Mouse (Mus musculus): ENCODE results near the gene Slc1a3. TPM values are rescaled to one million over a fixed set of nuclear protein-coding genes. Genes with fewer than 3 reads are reported as not detected.
A peak's percentile ranks its signal among the peaks of the same experiment; 100 is the strongest.

Slc1a3 gene
- polyA plus RNA-seq, 1 experiment from 2014 or later, result 79.2 TPM

DNA sequence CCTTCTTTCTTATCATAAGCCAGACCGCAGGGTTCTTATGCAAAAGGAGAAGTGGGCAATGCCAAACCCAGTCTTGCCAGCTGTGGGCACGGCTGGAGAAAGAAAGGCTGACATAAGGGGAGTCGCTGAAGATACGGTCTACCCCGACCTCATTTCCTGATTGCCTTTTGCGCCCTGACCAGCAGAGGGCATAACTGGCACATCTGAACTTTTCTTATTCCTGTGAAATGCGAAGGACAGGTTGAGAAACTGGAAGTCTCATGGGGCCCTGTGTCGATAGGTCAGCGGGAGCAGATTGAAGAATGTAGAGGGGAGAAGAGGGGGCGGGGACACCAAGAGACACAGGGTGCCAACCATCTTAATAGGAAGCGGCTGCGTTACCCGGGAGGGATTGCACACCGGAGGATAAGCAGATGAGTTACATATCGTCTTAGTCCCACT is 83.4 kb downstream of the Slc1a3 start:
- Histone ChIP-seq H3K9ac (peak overlapping the region; percentile 57), H3K4me3 (peak overlapping the region; percentile 33), H3K27ac (no peak overlapping the region), H3K27me3 (peaks cover 9% of the 10 kb centered on the region), H3K36me3 (ENCODE audit: poor library complexity, severe bottlenecking) (no peaks in the 10 kb centered on the region), H3K9me3 (replicated peaks) (no peaks in the 10 kb centered on the region), H3K4me2 (peak overlapping the region; percentile 65), H3K4me1 (peaks cover 29% of the 10 kb centered on the region)
- peak; percentile 9; the same call in 1 of the 2 replicates for ATAC-seq
- 1% methylated on average over 15 of the region's 15 CpGs for WGBS

DNA sequence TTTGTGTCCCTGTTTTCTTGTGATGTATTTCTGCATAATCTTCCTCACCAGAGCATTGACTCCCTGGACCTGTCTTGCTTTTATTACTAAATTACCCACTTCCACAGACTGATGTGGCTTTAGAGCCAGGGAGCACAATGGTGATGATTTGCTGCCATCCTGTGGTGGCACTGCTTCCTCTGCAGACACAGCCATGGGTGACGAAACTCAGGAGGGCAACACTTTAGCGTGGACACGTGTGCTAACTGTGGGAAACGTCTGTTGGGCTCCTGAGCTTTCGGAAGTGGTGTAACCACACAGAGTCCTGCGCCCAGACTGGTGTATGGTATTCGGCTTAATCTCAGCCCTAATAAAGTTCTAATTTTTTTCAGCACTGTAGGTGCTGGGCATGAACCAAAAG is 85.2 kb downstream of the Slc1a3 start:
- Histone ChIP-seq H3K9ac (no peak overlapping the region), H3K27me3 (peaks cover 5% of the 10 kb centered on the region), H3K4me1 (peaks cover 24% of the 10 kb centered on the region), H3K36me3 (ENCODE audit: poor library complexity, severe bottlenecking) (no peaks in the 10 kb centered on the region), H3K4me3 (no peak overlapping the region), H3K4me2 (no peak overlapping the region), H3K9me3 (replicated peaks) (no peaks in the 10 kb centered on the region), H3K27ac (no peak overlapping the region)
- 53% methylated on average over 7 of the region's 7 CpGs for WGBS
- ATAC-seq, result no peak

GRCm38 (mm10) chr15:8623879-8624278 is 86.7 kb downstream of the Slc1a3 start:
- H3K4me2 ChIP-seq, result no peak overlapping the region
- H3K9ac ChIP-seq, result no peak overlapping the region
- ATAC-seq, result no peak

GRCm38 (mm10) chr15:8619479-8620026 is 91.0 kb downstream of the Slc1a3 start:
- H3K9me3 ChIP-seq (replicated peaks), result no peaks in the 10 kb centered on the region
- H3K36me3 ChIP-seq (ENCODE audit: poor library complexity, severe bottlenecking), result no peaks in the 10 kb centered on the region
- H3K9ac ChIP-seq, result no peak overlapping the region
- H3K4me3 ChIP-seq, result no peak overlapping the region
- ATAC-seq, result no peak
- H3K27me3 ChIP-seq, result no peaks in the 10 kb centered on the region
- WGBS, result 79% methylated on average over 18 of the region's 18 CpGs
- H3K4me1 ChIP-seq, result no peaks in the 10 kb centered on the region
- no peak overlapping the region for H3K4me2 ChIP-seq
- no peak overlapping the region for H3K27ac ChIP-seq

More at GRCm38 (mm10) chr15:8623879-8624278, 86.7 kb downstream of the Slc1a3 start:
- Histone ChIP-seq H3K4me3 (no peak overlapping the region), H3K9me3 (replicated peaks) (no peaks in the 10 kb centered on the region), H3K27ac (no peak overlapping the region), H3K36me3 (ENCODE audit: poor library complexity, severe bottlenecking) (no peaks in the 10 kb centered on the region), H3K4me1 (peaks cover 11% of the 10 kb centered on the region), H3K27me3 (peaks cover 3% of the 10 kb centered on the region; the same call in 1 of the 2 replicates)

DNA sequence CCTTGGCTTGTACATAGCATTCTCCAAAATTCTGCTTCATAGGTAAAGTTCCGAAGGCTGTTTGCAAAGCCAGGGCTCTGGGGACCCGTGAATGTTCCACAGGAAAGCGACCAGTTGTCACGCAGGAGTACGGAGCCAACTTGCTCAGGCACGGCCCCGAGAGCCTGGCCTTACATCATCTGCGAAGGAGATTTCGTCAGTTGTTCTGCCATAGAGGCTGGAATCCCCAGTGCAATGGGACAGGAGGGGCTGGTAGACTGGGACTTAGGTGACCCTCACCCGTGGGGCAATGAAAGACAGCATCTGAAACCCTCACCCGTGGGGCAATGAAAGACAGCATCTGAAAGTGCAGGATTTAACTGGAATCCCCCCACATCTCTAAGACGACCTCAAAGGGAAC is 94.3 kb downstream of the Slc1a3 start:
- H3K9me3 ChIP-seq (replicated peaks), result no peaks in the 10 kb centered on the region
- WGBS, result 86% methylated on average over 12 of the region's 12 CpGs
- no peak for ATAC-seq
- H3K27ac ChIP-seq, result no peak overlapping the region
- H3K4me1 ChIP-seq, result no peaks in the 10 kb centered on the region
- H3K4me3 ChIP-seq, result no peak overlapping the region
- no peak overlapping the region for H3K4me2 ChIP-seq
- no peaks in the 10 kb centered on the region for H3K36me3 ChIP-seq (ENCODE audit: poor library complexity, severe bottlenecking)
- H3K27me3 ChIP-seq, result no peaks in the 10 kb centered on the region
- H3K9ac ChIP-seq, result no peak overlapping the region

GRCm38 (mm10) chr15:8615511-8616224 is 94.9 kb downstream of the Slc1a3 start:
- WGBS, result 77% methylated on average over 11 of the region's 11 CpGs
- H3K36me3 ChIP-seq (ENCODE audit: poor library complexity, severe bottlenecking), result no peaks in the 10 kb centered on the region
- no peaks in the 10 kb centered on the region for H3K27me3 ChIP-seq
- no peaks in the 10 kb centered on the region for H3K4me1 ChIP-seq
- no peak overlapping the region for H3K4me2 ChIP-seq
- no peak overlapping the region for H3K27ac ChIP-seq
- H3K9me3 ChIP-seq (replicated peaks), result no peaks in the 10 kb centered on the region
- H3K4me3 ChIP-seq, result no peak overlapping the region
- no peak for ATAC-seq
- H3K9ac ChIP-seq, result no peak overlapping the region

DNA sequence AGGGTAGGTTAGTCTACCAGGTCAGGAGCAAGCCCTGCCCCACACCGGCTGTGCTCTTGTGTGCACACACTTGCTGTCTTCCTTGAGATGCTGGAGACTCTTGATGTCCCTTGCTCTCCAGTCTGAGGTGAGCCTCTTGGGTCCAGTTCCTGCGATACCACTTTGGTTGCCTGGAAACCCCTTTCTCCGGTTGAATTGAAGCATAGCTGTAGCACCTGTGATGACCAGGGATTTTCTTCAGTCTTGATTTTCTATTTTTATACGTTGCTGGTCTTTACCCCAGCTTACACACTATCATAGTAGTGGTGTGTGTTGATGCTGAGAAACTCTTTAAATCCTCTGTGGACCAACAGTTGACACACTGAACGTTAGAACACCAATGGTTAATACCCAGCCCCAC is 95.9 kb downstream of the Slc1a3 start:
- H3K4me3 ChIP-seq, result no peak overlapping the region
- ATAC-seq, result no peak
- H3K9ac ChIP-seq, result no peak overlapping the region
- no peaks in the 10 kb centered on the region for H3K36me3 ChIP-seq (ENCODE audit: poor library complexity, severe bottlenecking)
- no peak overlapping the region for H3K27ac ChIP-seq
- no peaks in the 10 kb centered on the region for H3K9me3 ChIP-seq (replicated peaks)
- no peaks in the 10 kb centered on the region for H3K4me1 ChIP-seq
- 88% methylated on average over 5 of the region's 5 CpGs for WGBS
- H3K27me3 ChIP-seq, result no peaks in the 10 kb centered on the region
- no peak overlapping the region for H3K4me2 ChIP-seq

DNA sequence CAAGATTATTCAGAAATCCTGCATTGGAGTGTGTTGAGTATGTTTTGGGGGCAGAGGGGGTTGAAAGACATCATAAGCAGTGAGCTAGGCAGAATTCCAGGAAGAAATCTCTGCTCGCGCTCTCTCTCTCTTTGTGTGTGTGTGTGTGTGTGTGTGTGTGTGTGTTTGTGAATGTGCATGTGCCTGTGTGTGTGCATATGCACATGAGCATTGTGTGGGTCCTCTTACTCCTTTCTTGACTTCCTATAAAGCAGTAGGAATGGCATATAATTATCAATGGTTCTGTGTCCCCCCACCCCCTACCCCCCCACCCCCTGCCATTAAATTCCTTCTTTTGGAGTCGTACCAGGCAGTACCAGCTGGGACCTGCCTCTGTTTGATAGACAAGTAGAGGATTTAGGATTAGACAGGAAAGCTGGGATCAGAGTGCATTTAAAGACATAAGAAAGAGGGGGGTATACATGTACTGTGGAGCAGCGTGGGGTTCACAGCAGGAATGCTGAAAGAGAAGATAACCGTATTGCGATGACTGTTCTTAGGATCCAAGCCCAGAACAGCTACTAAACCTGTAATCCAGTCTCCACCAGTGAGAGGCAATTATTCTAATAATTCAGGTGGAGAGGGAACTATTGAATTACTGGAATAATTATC is 104.9 kb downstream of the Slc1a3 start:
- H3K4me2 ChIP-seq, result no peak overlapping the region
- peak; percentile 85 for ATAC-seq

GRCm38 (mm10) chr15:8602362-8602761 is 108.2 kb downstream of the Slc1a3 start:
- ATAC-seq, result no peak
- Histone ChIP-seq H3K4me3 (no peak overlapping the region), H3K9me3 (replicated peaks) (no peaks in the 10 kb centered on the region), H3K4me1 (peaks cover 10% of the 10 kb centered on the region), H3K27me3 (no peaks in the 10 kb centered on the region), H3K4me2 (no peak overlapping the region), H3K9ac (no peak overlapping the region), H3K27ac (no peak overlapping the region), H3K36me3 (ENCODE audit: poor library complexity, severe bottlenecking) (no peaks in the 10 kb centered on the region)
- WGBS, result 86% methylated on average over 6 of the region's 6 CpGs

More for the DNA sequence above, 104.9 kb downstream of the Slc1a3 start:
- 33% methylated on average over 6 of the region's 6 CpGs for WGBS
- H3K27me3 ChIP-seq, result no peaks in the 10 kb centered on the region
- H3K9ac ChIP-seq, result no peak overlapping the region
- H3K4me3 ChIP-seq, result no peak overlapping the region
- H3K36me3 ChIP-seq (ENCODE audit: poor library complexity, severe bottlenecking), result no peaks in the 10 kb centered on the region
- H3K9me3 ChIP-seq (replicated peaks), result no peaks in the 10 kb centered on the region
- peaks cover 10% of the 10 kb centered on the region for H3K4me1 ChIP-seq
- no peak overlapping the region for H3K27ac ChIP-seq

DNA sequence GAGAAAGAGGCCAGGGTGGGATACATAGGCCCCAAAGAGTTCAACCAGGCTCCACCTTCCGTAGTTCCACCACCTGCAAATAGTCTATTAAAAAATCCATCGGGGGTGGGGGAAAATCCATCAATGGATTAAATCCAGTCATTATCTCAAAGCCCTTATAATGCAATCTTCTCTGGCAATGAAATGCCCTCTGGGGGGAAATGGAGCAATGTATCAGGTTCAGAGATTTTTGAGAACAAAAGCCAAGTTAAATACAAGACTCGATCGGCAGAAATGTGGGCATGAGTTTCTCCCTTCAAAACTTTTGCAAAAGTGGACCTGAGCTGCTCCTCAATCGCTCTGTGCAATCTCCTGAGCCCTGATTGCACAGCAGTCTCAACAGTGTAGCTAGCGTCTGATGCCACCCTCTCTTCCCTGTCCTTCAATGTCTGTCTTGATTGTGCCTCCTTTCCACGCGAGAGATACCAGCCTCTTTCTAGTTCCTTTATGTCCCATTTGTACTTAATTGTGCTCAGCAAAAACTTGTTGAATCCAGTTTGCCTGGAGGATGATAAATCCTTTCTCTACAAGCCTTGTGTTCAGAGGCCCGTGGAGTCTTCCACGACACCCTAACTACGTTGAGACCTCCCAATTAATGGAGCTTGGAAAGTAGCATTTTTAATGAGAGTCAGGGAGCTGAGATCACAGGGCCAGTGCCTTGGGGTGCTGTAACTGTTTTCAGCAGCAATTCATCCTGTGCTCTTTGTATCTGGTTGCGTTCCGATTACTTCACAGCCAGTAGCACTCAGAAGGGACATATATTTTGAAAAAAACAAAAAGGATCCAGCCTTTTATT is 109.0 kb downstream of the Slc1a3 start:
- WGBS, result 46% methylated on average over 13 of the region's 13 CpGs
- peak; percentile 3; the same call in 1 of the 2 replicates for ATAC-seq

GRCm38 (mm10) chr15:8596375-8596900 is 114.1 kb downstream of the Slc1a3 start:
- no peaks in the 10 kb centered on the region for H3K27me3 ChIP-seq
- no peaks in the 10 kb centered on the region for H3K36me3 ChIP-seq (ENCODE audit: poor library complexity, severe bottlenecking)
- no peaks in the 10 kb centered on the region for H3K9me3 ChIP-seq (replicated peaks)
- H3K4me2 ChIP-seq, result no peak overlapping the region
- H3K27ac ChIP-seq, result no peak overlapping the region
- no peak for ATAC-seq
- no peak overlapping the region for H3K9ac ChIP-seq
- no peaks in the 10 kb centered on the region for H3K4me1 ChIP-seq
- WGBS, result 90% methylated on average over 8 of the region's 8 CpGs
- H3K4me3 ChIP-seq, result no peak overlapping the region

More for the DNA sequence above, 109.0 kb downstream of the Slc1a3 start:
- Histone ChIP-seq H3K36me3 (ENCODE audit: poor library complexity, severe bottlenecking) (no peaks in the 10 kb centered on the region), H3K9ac (no peak overlapping the region), H3K4me2 (no peak overlapping the region), H3K27ac (no peak overlapping the region), H3K4me1 (peaks cover 10% of the 10 kb centered on the region), H3K27me3 (no peaks in the 10 kb centered on the region), H3K9me3 (replicated peaks) (no peaks in the 10 kb centered on the region), H3K4me3 (no peak overlapping the region)
